Mouse (Mus musculus): ENCODE data around the gene Olfr67.
"Not testable (repeated sequence)": the region's sequence is repeated elsewhere in the genome, so short reads cannot be mapped to it uniquely, and the experiment has no call there.

The Olfr67 gene

GRCm38 (mm10) chr7:103771494-103771893 lies 20.1 kb downstream of the Olfr67 start, which contains the start of gene Olfr69:
Gene Olfr69 (minus strand): TSS chr7:103771594.
- DNase-seq (ENCODE audit: low spot score in 2 of 2) = no peak

GRCm38 (mm10) chr7:103767687-103768086 lies 23.9 kb downstream of the Olfr67 start:
- DNase-seq (ENCODE audit: low spot score in 2 of 2) = not testable (repeated sequence)

- not testable (repeated sequence) for DNase-seq (ENCODE audit: low spot score in 2 of 2)
Observed at GRCm38 (mm10) chr7:103762212-103762611, 29.4 kb downstream of the Olfr67 start.

GRCm38 (mm10) chr7:103757233-103757632 lies 34.4 kb downstream of the Olfr67 start, which contains the start of gene Olfr630:
Gene Olfr630 (minus strand): TSS chr7:103757333.
- DNase-seq (ENCODE audit: low spot score in 2 of 2) = no peak

DNA sequence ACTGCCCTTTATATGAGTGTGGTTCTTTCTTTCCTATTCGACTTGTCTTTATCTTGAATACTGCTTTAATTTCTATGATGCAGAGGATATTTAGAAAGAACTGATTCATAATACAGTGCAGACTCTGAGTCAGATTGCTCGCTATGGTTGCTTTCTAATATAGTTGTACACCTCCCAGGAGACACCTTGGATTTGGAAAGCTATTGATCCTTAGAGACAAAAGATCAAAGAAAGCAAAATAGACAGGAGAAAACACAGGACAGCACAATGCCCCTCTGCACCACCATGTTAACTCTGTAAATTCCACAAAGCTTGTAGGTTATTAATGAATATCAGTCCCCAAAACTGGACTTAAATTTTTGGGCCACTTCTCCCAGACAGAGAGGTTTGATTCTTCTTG lies 46.8 kb downstream of the Olfr67 start, which contains the start of gene Olfr629:
Gene Olfr629, minus strand, starts transcription at position 101 of the 400 bp plus-strand sequence.
- DNase-seq (ENCODE audit: low spot score in 2 of 2) = no peak

All from spleen, postnatal 4 days (tissue).